In the genomic region with DNA sequence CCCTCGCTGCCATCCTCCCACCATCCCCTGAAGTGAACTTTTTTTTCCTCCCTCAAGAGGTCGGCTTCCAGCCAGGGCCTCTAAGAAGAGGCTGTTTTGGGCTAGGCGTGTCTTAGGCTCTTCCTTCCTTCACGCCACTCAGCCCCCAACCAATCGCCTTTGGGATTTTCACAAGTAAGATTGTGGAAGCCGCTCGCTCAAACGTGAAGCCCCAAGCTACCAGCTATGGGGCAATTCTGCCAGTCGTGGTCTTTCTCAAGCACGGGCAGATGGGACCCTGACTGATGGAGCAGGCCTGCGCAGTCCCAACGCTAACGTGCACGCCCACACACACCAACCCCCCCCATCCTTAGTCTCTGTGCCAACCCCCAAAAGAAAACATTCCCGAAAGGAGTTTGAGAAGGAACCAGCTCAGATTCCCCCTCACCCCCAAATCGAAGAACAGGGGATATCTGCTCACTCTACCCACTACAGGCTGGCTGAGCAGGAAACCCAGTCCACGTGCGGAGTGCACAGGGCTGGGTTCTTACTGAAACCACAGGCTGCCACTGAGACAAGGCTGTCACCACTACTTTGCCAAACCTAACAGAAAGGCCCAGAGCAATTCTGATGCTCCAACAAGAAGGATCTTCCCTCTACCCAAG, we compare ENCODE assay signal across 8 mouse cellular contexts. TPM values are rescaled to one million over a fixed set of nuclear protein-coding genes. Genes with fewer than 3 reads are reported as not detected.
DNase-seq lines count a peak whose midpoint lies in the region; ATAC-seq lines count a peak whose summit lies in the region.

No protein-coding gene starts in this region.

- H3K4me1 ChIP-seq in embryonic facial prominence, embryonic 11.5 days (ENCODE audit: control insufficient read depth, insufficient read depth, low read length) = no peaks in the 10 kb centered on the region
- H3K4me1 ChIP-seq in heart, embryonic 16.5 days (ENCODE audit: control insufficient read depth, insufficient read depth, low read length) = peaks cover 25% of the 10 kb centered on the region

- DNase-seq in urinary bladder, postnatal 14 days (ENCODE audit: low spot score) = peak; percentile 28
- DNase-seq in urinary bladder, postnatal 4 days (ENCODE audit: low spot score in 2 of 2) = no peak
- DNase-seq in embryonic facial prominence, embryonic 11.5 days (ENCODE audit: low spot score) = peak; percentile 61
- peak; percentile 61 to 74 for DNase-seq in kidney, postnatal 25 days
- DNase-seq in lung, postnatal 14 days = peak; percentile 65
- peak; percentile 52 for DNase-seq in ovary, postnatal 36 days (ENCODE audit: low spot score)

- H3K27ac ChIP-seq in embryonic facial prominence, embryonic 11.5 days (replicated peaks; ENCODE audit: low read depth, low read length) = no peak overlapping the region
- peak overlapping the region; percentile 49 for H3K27ac ChIP-seq in heart, embryonic 16.5 days (ENCODE audit: low read length)

- no peaks in the 10 kb centered on the region for H3K27me3 ChIP-seq in embryonic facial prominence, embryonic 11.5 days (ENCODE audit: control insufficient read depth, insufficient read depth, low read length)
- no peaks in the 10 kb centered on the region for H3K27me3 ChIP-seq in heart, embryonic 16.5 days (ENCODE audit: control insufficient read depth, insufficient read depth, low read length)

- H3K9me3 ChIP-seq in embryonic facial prominence, embryonic 11.5 days (replicated peaks; ENCODE audit: control insufficient read depth, low read length) = no peaks in the 10 kb centered on the region
- H3K9me3 ChIP-seq in heart, embryonic 16.5 days (replicated peaks; ENCODE audit: control insufficient read depth, low read length) = no peaks in the 10 kb centered on the region

- no peaks in the 10 kb centered on the region for H3K36me3 ChIP-seq in embryonic facial prominence, embryonic 11.5 days (replicated peaks; ENCODE audit: control insufficient read depth, insufficient read depth, low read depth, low read length)
- H3K36me3 ChIP-seq in heart, embryonic 16.5 days (ENCODE audit: control insufficient read depth, insufficient read depth) = no peaks in the 10 kb centered on the region

- ATAC-seq in embryonic facial prominence, embryonic 11.5 days (replicated peaks; ENCODE audit: insufficient number of reproducible peaks, low FRiP score, low TSS enrichment, low read depth) = peak; percentile 11; the same call in 1 of the 2 replicates
- no peak for ATAC-seq in heart, embryonic 16.5 days (replicated peaks; ENCODE audit: extremely low read depth, insufficient read depth, low FRiP score)
- ATAC-seq in frontal cortex, adult (ENCODE audit: low TSS enrichment) = no peak

- peak overlapping the region; percentile 92 for H3K4me2 ChIP-seq in embryonic facial prominence, embryonic 11.5 days (ENCODE audit: low read depth, low read length)
- peak overlapping the region; percentile 82 for H3K4me2 ChIP-seq in heart, embryonic 16.5 days (ENCODE audit: low read depth, low read length)

- WGBS in embryonic facial prominence, embryonic 11.5 days = 4% methylated on average over 18 of the region's 18 CpGs
- 17% methylated on average over 18 of the region's 18 CpGs for WGBS in heart, embryonic 16.5 days

- peak overlapping the region; percentile 69 for H3K4me3 ChIP-seq in embryonic facial prominence, embryonic 11.5 days (ENCODE audit: low read depth, low read length)
- peak overlapping the region; percentile 78 for H3K4me3 ChIP-seq in heart, embryonic 16.5 days (ENCODE audit: low read length)

- H3K9ac ChIP-seq in embryonic facial prominence, embryonic 11.5 days (replicated peaks; ENCODE audit: low read length) = peak overlapping the region; percentile 14; the same call in 1 of the 2 replicates
- H3K9ac ChIP-seq in heart, embryonic 16.5 days (ENCODE audit: low read length) = peak overlapping the region; percentile 86

RNA-seq across cellular contexts. Expression of gene Scarb1, which starts 1.7 kb away (rescaled TPM):
- polyA plus RNA-seq in embryonic facial prominence, embryonic 11.5 days (2014; fragmentation: Nextera tagmentation; extraction: Ambion mirVana) = 22.7 and 26.4 TPM in 2 replicates
- 72.9 and 75.5 TPM in 2 replicates for polyA plus RNA-seq in heart, embryonic 16.5 days (2015; fragmentation: Nextera tagmentation; extraction: Ambion mirVana)

RNA-seq across cellular contexts. Expression of gene Gm10382, which starts 49.9 kb away (rescaled TPM):
- polyA plus RNA-seq in embryonic facial prominence, embryonic 11.5 days (2014; fragmentation: Nextera tagmentation; extraction: Ambion mirVana) = not detected in 2 replicates
- 0.27 and 0.30 TPM in 2 replicates for polyA plus RNA-seq in heart, embryonic 16.5 days (2015; fragmentation: Nextera tagmentation; extraction: Ambion mirVana)

RNA-seq across cellular contexts. Expression of gene Ubc, which starts 50.8 kb away (rescaled TPM):
- polyA plus RNA-seq in embryonic facial prominence, embryonic 11.5 days (2014; fragmentation: Nextera tagmentation; extraction: Ambion mirVana) = 1,016 and 1,055 TPM in 2 replicates
- 928 and 945 TPM in 2 replicates for polyA plus RNA-seq in heart, embryonic 16.5 days (2015; fragmentation: Nextera tagmentation; extraction: Ambion mirVana)

Comparison
In these comparisons a context has a peak if more than half of its experiments do, and no peak if none do; other contexts are left out.
1. DNase-seq: peak in urinary bladder, postnatal 14 days (single experiment), embryonic facial prominence, embryonic 11.5 days (single experiment), kidney, postnatal 25 days (2 of 2), lung, postnatal 14 days (single experiment) and ovary, postnatal 36 days (single experiment); none in urinary bladder, postnatal 4 days (0 of 2).